Mouse (Mus musculus) olfactory bulb, adult 2 months (tissue): ENCODE data around the gene Ndufa13.

Experiments used
- CTCF ChIP-seq: fragments of 200-500 bp; IDR thresholded peaks from 2 replicates; pipeline ENCODE4 v1.5.1; 2012; ENCODE audit warnings: low read depth, mild to moderate bottlenecking, low read length, moderate library complexity; ENCODE audit not compliant: insufficient read depth
- POLR2A ChIP-seq: fragments of 200-500 bp; IDR thresholded peaks from 2 replicates; pipeline ENCODE4 v1.6.1; 2012; ENCODE audit warnings: mild to moderate bottlenecking, low read depth, low read length, moderate library complexity; ENCODE audit not compliant: insufficient read depth

DNA sequence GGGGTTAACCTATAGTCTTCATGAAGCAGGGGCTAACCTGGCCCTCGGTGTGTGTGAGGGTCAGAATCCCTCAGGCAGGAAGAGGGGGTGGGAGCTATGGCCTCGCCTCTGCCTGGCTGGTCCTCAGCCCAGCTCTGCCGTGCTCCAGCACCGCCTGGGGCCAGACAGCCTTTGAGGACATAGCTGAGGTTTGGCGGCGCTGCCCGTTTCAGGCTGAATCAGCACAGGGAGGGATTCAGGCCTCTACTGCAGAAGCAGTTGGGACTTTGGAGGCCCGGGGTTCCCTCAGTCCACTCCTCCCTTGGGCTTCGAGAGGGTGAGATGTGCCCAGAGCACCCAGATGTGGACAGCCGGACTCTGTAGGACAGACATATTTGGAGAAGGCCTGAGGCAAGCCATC, 26.3 kb downstream of the Ndufa13 start:
- TF ChIP-seq CTCF (no peak), POLR2A (no peak)
